Mouse (Mus musculus) cortical plate, adult 2 months (tissue): ENCODE data around the gene Sertad3.

ENCODE experiments used
- CTCF ChIP-seq: fragments of 200-500 bp; IDR thresholded peaks from 2 replicates; pipeline ENCODE4 v1.5.1; 2011; ENCODE audit warnings: mild to moderate bottlenecking, control low read depth, low read length; ENCODE audit not compliant: insufficient read depth; ENCODE audit errors: extremely low read depth
- POLR2A ChIP-seq: fragments of 200-500 bp; IDR thresholded peaks from 2 replicates; pipeline ENCODE4 v1.6.1; 2011; ENCODE audit warnings: mild to moderate bottlenecking, low read length, control low read depth; ENCODE audit not compliant: insufficient read depth; ENCODE audit errors: extremely low read depth

- no peak for TF ChIP-seq CTCF
- no peak for TF ChIP-seq POLR2A
Measured at GRCm38 (mm10) chr7:27491856-27492255, 18.3 kb downstream of the Sertad3 start.
